Mouse (Mus musculus) fibroblast of lung, adult 2 months (primary cell): Measurements from ENCODE around the gene Cox5b.

ENCODE experiments used
- DNase-seq: peaks from one replicate; pipeline ENCODE4 v3.0.0-alpha.2; 2011; ENCODE audit warnings: low read depth

The Cox5b gene

DNA sequence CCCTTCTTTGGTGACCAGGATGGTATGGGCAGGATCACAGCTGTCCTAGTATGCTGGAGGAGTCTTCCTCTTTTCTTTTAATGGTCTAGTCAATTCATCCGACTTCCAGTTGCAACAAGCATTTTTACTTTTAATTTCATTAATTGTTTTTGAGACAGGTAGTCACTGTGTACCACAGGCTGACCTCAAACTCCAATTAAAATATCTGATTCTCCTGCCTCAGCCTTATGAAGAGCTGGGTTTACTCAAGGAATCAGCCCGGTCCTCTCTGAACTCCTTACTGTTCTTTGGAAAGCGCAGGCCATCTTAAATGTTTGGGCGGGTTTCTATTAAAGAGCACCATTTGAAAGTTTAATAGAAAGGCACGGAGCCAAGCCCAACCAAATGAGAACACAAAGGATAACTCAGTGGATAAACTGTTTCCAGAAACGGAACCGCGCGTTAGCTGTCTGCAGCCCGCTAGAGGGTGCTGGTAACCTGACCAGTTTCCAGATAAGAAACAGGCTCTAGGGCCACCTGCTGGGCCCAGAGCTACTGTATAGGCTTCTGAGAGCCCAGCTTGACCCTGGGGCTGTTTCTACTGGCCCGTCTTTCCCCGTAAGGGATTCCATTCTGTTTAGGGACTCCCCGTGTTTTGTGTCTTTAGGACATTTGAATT lies 7.3 kb upstream of the Cox5b start:
- peak; percentile 79 for DNase-seq

DNA sequence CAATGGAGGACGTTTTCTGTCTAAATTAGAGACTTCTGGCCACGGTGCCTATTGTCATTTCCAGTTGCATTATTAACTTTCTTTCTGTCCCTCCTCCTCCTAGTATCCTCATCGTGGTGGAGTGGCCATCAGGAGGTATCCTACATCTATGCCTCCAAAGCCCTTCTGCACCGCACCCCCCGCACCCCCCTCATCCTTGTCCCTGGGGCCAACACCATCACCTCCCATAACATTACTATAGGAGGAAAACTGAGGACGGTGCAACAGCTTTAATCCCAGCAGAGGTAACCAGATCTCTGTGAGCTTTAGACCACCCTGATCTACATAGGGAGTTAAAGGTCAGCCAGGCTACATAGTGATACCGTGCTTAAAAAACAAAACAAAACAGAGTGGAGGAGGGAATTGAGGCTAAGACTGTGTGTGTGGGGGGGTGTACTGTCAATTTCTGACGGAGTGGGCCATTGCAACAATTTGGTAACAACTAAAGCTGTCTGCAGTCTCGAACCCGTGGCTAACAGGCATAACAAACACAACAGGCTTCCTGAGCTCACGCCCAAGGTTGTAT lies 496 bp upstream of the Cox5b start:
- DNase-seq = no peak

DNA sequence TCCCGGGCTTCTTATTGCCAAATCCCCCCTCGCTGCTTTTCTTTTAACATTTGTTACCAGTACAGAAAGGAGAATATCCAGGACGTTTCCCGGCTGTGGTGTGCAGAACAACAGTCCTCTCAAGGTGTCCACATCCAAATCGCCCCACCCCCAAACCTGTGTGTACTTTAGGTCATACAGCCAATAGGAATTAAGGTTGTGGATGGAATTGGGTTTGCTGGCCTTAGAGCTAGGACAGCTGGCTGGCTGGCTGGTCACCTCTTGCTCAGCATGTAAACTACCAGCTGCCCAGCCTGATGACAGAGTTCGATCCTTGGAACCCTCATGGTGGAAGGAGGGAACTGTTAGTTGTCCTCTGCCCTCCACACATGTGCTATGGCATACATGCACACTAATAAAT lies 3.6 kb downstream of the Cox5b start:
- no peak for DNase-seq

DNA sequence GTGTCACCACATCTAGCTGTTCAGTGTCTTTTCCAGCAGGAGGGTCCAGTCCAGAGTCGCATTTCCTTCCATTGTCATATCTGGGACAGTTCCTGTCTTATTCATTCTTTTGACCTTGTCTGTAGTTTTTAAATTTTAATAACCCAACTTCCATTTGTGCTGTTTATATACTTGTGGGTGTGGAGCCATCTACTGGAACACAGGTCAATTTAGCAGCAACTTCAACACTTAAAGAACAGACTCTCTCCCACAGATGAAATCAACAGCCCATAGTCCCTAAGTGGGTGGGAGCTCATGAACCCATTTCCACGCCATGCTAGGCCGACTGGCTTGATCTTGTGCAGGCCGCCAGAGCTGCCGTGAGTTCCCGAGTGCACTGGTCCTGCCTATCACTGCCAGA lies 5.2 kb downstream of the Cox5b start:
- DNase-seq = no peak

DNA sequence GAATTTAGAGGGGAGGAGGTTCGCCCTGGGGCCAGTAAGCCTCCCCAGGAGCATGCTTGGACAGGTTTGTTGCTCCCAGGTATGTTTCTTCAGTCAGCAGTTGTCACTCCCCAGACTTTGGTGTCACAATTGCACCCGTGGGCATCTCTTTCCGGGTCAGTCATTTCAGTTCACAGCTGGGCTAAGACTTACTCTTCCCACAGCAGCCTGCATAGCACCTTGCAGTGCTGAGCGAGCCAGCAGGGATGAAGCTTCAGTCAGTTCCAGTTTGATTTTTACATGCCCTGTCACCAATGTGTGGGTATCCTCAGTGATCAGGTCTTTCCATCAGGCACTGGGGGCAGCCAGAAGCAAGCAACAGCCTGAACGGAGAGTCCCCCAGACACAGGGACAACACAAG lies 5.8 kb downstream of the Cox5b start:
- no peak for DNase-seq

DNA sequence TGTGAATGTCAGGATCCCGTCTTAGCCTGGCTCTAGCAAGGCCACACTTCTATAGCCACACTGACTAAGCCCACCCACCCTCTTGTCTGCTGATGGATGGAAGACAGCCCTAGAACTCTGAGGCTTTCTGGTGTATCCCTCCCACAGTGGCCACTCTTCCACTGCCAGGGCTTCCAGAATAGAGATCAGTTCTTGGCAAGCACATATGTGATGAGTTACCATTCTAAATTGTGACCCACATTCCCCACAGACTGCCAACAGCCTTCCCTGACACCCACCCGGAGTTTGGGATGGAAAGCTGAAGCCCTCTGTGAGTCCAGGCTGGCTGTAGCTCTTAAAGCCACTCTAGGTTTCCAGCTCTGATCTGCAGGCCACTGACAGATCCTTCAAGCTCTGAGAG lies 15.9 kb downstream of the Cox5b start:
- DNase-seq = no peak

DNA sequence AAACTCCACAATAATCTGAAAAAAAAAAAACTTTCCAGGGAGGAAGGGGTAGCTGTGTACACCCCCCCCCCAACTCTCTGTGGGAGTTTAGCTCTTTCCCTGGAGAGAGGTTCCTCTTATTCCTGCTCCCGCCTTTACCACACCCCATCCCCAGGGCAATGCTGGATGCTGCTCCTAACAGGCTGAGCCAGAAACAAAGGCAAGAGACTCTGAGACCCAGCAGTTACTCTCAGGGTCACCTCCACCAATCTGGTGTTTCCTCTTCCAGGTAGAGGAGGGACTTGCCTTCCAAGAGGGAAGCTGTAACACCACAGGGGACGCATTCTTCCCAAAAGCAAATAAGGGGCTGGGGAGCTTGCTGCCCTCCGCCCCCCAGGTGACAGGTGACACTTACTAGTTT lies 16.5 kb downstream of the Cox5b start:
- no peak for DNase-seq

DNA sequence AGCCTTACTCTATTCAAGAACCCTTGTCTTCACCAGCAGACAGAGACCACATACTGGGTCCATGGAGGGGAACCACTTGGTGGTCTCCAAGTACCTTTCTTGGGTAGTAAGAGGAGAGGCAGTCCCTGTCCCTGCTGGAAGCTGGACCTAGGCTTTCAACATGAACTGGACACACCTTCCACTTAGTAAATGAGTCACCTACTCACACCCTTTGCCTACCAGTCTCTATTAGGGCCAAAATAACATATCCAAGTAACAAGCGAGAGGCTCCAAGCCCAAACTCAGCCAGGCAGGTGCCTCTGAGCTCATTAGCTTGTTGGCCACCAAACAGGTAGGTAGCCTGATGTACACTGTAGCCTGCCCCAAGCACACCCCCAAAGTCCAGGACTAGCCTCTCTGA lies 17.4 kb downstream of the Cox5b start:
- DNase-seq = no peak

DNA sequence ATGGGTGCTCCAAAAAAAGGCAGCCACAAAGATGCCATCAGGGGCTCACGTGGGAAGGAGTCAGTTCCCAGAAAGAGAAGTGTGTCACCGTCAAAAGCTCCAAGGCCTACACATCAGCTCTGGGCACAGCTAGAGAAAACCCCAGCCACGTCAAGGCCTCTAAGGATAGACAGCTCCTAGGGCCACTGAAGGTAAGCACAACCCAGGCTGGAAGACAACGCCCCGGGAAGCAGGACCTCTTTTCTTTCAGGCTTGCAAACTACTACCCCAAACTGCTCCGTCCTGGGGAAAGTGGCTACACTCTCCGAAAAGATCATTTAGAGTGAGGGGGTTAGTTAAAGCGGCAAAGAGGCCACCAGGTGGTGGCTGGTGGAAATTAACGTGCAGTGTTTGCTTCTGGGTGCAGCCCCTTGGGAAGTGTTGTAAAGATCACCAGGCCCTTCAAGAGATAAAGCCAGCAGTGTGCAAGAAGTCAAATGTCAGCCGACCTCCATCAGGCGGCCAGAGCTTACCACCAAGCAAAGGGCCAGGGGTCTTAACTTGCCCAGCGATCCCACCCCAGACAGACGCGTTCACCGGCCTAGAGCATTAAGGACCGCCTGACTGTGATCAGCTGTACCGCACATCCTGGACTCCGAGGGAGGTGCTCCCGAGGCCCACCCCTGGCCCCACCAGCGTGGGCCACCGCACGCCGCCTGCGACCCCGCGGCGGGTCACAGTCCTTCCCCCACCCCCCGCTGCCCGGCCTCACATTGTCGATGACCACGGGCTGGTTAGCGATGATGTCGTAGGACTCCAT lies 18.0 kb downstream of the Cox5b start:
- DNase-seq = no peak

DNA sequence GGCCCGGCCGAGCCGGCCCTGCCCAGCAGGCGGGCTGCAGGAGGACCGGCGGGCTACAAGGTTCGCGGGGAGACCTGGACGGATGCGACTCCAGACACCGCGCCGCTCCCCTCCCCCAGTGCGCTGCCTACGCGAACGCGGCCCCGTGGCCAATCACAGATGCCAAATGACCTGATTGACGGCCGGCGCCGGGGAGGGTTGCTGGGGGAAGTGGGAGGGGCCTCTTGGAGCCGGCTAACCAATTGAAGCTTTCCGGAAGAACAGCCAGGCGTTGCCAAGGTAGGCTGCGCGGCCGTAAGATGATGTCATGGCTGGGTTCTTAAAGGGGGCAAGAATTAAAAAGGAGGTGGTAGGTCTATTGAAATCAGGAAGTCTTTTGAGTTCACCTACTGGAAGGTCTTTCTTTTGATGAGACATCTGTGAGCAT lies 18.6 kb downstream of the Cox5b start, which contains the start of gene 4933424G06Rik:
4933424G06Rik (plus strand) TSS at position 296 of the 427 bp plus-strand sequence.
- DNase-seq = peak; percentile 95

DNA sequence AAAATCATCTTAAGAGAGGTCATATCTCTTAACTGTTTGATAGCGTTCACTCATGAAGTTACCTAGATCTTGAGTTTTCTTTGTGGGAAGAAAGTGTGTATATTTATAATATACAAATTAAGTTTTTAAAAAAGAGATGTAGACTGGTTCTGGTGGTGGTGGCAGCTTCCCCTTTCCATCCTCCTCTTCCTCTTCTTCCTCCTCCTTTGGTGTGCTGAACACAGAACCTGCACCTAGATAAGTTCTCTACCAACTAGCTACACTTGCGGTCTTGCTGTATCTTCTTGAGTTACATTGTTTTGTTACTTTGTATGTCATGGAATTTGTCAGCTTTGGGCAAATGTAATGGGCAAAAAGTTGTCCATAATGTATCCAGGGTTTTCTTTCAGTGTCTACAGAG lies 19.9 kb downstream of the Cox5b start:
- no peak for DNase-seq

DNA sequence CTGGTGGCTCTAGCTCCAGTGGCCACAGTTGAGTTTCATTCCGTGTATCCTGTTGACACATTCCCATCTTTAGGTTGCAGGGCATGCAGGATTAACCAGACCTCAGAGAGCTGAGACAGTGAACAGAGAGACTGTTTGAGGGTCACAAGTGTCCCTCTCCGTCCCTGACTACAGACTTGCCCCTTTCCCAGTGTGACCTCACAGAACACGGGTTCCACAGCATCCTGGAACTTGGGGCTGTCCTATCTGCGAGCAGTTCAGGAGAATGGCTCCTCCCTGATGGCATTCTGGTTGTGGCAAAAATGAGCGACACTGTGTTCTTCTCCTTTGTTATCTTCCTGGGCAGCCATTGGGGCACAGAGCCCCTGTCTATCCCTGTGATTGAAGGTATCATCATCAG lies 23.1 kb downstream of the Cox5b start, which contains the start of gene Actr1b:
Actr1b (minus strand) TSS at position 112 of the 400 bp plus-strand sequence.
- no peak for DNase-seq

DNA sequence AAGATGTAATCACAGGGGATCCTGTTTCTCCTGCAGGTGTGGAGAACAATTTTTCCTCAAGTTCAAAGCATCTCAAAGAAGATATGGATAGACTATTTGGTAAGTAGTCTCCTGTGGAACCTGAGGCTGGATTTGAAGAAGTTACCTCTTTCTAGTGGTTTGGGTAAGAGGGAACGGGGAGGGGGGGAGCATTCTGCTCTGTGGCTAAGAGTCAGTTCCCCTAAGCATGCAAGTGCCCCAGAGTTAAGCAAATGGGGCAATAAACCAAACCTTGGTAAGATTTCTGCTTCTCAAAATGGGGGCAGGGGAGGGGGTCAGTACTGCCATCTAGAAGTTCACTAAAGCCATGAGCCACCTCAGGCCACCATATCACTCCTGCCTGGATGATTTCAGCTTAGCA lies 27.5 kb downstream of the Cox5b start:
- DNase-seq = no peak

DNA sequence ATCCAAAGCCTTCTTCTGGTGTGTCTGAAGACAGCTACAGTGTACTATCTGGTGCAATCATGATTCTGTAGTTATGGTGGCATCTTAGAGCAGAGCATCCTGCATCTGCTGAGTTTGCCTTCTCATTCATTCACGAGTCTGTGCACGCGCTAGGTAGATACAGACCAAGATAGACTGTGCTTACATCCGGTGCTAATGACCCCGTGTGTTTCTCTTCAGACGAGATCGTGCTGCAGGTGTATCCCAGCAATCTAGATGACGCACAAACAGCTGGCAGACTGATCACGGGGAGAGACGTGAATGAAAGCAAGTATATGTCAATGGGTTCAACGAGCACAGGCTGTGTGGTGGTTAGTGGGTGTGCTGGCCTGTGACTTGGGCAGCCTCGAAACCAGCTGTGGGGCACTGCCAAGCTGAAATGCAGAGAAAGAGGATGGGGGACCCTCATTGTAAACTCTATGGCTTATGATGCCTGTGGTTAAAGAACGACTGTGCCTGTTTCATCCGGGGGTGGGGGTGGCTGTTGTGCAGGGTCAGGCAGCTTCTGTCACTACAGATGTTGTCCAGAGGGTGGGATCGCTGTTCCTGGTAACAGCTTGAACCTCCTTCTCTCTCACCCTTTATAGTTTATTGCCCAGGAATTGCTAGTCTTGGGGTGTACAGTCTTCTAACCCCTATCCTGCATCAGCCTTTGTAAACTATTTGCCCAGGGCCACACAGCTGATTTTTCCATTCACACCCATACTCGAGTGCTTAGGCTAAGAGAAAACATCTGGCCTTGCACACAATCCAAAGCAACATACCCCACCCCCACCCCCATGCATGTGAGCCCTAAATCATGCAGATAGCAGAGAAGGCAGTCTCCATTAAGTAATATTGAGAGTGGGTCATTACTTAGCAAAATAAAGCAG lies 32.2 kb downstream of the Cox5b start:
- DNase-seq = no peak

DNA sequence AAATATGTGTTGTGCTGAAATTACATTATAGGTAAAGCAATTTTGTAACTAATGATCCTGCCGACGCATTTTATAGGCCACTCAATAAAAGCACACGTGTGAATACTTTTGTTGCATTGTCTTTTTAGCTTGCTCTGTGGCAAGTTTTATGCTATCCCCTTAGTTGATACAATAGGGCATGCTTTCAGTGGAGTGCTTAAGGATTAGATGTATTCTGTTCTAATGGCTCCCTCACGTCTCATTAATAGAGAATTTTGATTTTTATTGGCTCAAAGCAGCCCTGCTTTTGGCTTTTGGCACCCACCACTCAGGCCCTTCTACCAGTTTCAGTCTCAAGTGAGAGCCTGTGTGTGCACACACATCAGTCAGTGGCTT lies 32.8 kb downstream of the Cox5b start:
- DNase-seq = no peak

DNA sequence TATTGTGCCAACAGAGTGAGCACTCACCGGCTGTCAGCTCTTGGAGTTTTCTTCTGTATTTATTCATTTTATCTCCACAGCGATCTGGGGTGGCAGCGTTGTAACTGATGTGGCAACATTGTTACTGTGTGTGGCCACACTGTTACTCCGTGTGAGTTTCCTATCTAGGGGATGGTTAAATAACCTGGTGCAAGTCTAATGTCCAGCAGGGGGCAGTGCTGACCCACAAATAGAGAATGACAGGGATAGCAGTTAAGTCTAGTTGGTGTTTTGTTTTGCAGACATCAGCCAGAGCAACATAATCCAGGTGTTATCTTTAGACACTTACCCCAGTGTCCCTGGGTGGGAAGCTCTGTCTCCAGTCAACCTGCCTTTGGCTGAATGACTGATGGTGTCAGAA lies 46.1 kb downstream of the Cox5b start:
- DNase-seq = peak; percentile 40

DNA sequence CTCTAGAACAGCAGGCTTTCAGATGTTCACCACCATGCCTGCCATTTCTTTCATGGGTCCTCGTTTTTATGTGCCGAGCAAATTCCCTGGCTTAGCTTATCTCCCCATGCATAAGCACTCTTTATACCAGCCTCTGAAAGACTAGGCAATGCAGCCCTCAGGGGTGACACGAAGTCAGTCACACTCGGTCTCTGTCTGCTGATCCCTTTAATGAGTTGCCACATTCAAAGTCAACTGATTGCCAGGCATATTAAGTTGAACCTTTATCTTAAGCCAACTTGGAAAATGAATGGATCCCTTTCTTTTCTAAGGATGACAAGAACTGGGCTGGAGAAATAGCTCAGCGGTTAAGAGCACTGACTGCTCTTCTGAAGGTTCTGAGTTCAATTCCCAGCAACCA lies 48.0 kb downstream of the Cox5b start:
- no peak for DNase-seq

DNA sequence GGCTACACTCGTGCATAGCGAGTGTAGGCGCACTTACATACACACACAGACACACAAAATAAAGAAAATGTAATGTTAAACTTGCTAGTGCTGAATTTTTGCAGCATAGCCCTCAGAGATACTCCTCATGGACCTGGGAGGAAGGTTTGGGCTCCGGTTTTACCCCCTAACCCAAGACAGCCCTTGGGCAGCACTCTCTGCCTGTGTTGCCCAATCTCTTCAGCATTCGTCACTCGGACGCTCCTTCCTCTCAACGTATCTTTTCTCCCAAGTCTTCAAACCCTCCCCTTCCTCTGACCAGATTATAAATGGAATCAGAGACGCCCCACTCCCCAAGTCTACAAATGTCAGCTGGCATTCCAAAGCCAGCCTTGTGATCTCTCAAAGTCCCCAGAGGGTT lies 51.8 kb downstream of the Cox5b start:
- no peak for DNase-seq
